Mouse (Mus musculus) forebrain, embryonic 16.5 days (tissue): ENCODE measurements around the gene Spem1. TPM values are rescaled to one million over a fixed set of nuclear protein-coding genes. Genes with fewer than 3 reads are reported as not detected.
A peak's percentile ranks its signal among the peaks of the same experiment; 100 is the strongest.
"Not testable (repeated sequence)": the region's sequence is repeated elsewhere in the genome, so short reads cannot be mapped to it uniquely, and the experiment has no call there.

Experiments
- ATAC-seq: fragments of 200-750 bp; cut with Nextera tagmentation; 2 replicates; pipeline ENCODE4 v1.8.0; 2017; ENCODE audit warnings: mild to moderate bottlenecking, moderate library complexity
- H3K27ac ChIP-seq: fragments of 300-500 bp; sonication (generic); 2 replicates; pipeline ENCODE4 v1.5.1; 2014; ENCODE audit warnings: low read length, control low read depth
- H3K27me3 ChIP-seq: fragments of 300-500 bp; sonication (generic); replicated peaks from 2 replicates; pipeline ENCODE4 v1.6.1; 2014; ENCODE audit warnings: low read length; ENCODE audit not compliant: control insufficient read depth, insufficient read depth
- H3K36me3 ChIP-seq: fragments of 300-500 bp; sonication (generic); 2 replicates; pipeline ENCODE4 v1.6.1; 2014; ENCODE audit not compliant: control insufficient read depth, insufficient read depth
- H3K4me1 ChIP-seq: fragments of 300-500 bp; sonication (generic); replicated peaks from 2 replicates; pipeline ENCODE4 v1.6.1; 2014; ENCODE audit warnings: low read length; ENCODE audit not compliant: control insufficient read depth, insufficient read depth
- H3K4me2 ChIP-seq: fragments of 300-500 bp; sonication (generic); 2 replicates; pipeline ENCODE4 v1.6.1; 2014; ENCODE audit warnings: mild to moderate bottlenecking, low read length, control low read depth
- H3K4me3 ChIP-seq: fragments of 300-500 bp; sonication (generic); replicated peaks from 2 replicates; pipeline ENCODE4 v1.5.1; 2014; ENCODE audit warnings: mild to moderate bottlenecking, low read length, control low read depth
- H3K9ac ChIP-seq: fragments of 300-500 bp; sonication (generic); replicated peaks from 2 replicates; pipeline ENCODE4 v1.6.1; 2014; ENCODE audit warnings: low read depth, low read length, control low read depth
- H3K9me3 ChIP-seq: fragments of 300-500 bp; sonication (generic); 2 replicates; pipeline ENCODE4 v1.6.1; 2016; ENCODE audit warnings: low read length; ENCODE audit not compliant: control insufficient read depth
- WGBS: fragments of 180-500 bp; shearing (Covaris S2); extraction: QIAGEN DNeasy Blood & Tissue Kit; methylation state at CpG from one replicate; pipeline ENCODE4 v1.1.7; 2014; 5-methylcytosine and 5-hydroxymethylcytosine counted together
- polyA plus RNA-seq: library from polyadenylated mRNA; unstranded; fragments of >200 nt; fragmentation: Nextera tagmentation; extraction: Ambion mirVana; gene quantifications from 2 replicates; pipeline ENCODE4 v1.2.1, GENCODE M21; 2015

Gene Spem1
- polyA plus RNA-seq = 0.72 and 0.75 TPM in 2 replicates

GRCm38 (mm10) chr11:69822080-69822479 lies at the start of gene Spem1:
Gene Spem1 (minus strand): TSS chr11:69822180.
- ATAC-seq = no peak
- Histone ChIP-seq H3K27ac (no peak within 1 kb of the TSS), H3K4me1 (no peaks in the 10 kb centered on the region), H3K9me3 (no peaks in the 10 kb centered on the region), H3K9ac (no peak within 1 kb of the TSS), H3K36me3 (peaks cover 19% of the 10 kb centered on the region), H3K4me2 (no peak within 1 kb of the TSS), H3K27me3 (no peaks in the 10 kb centered on the region), H3K4me3 (no peak within 1 kb of the TSS)
- WGBS = 86% methylated on average over 3 of the region's 3 CpGs

GRCm38 (mm10) chr11:69870289-69871069 lies 48.5 kb upstream of the Spem1 start:
- no peaks in the 10 kb centered on the region for H3K9me3 ChIP-seq
- H3K4me3 ChIP-seq = no peak overlapping the region
- ATAC-seq = no peak
- 98% methylated on average over 2 of the region's 2 CpGs for WGBS
- no peak overlapping the region for H3K4me2 ChIP-seq
- no peaks in the 10 kb centered on the region for H3K4me1 ChIP-seq
- H3K9ac ChIP-seq = no peak overlapping the region
- no peaks in the 10 kb centered on the region; the same call in 1 of the 2 replicates for H3K27me3 ChIP-seq
- H3K27ac ChIP-seq = no peak overlapping the region
- no peaks in the 10 kb centered on the region for H3K36me3 ChIP-seq

GRCm38 (mm10) chr11:69867335-69867734 lies 45.4 kb upstream of the Spem1 start:
- ATAC-seq = no peak
- 70% methylated on average over 9 of the region's 9 CpGs for WGBS
- no peak overlapping the region for H3K9ac ChIP-seq
- no peak overlapping the region for H3K4me2 ChIP-seq
- no peaks in the 10 kb centered on the region; the same call in 1 of the 2 replicates for H3K27me3 ChIP-seq
- H3K4me3 ChIP-seq = no peak overlapping the region
- H3K4me1 ChIP-seq = no peaks in the 10 kb centered on the region
- no peak overlapping the region for H3K27ac ChIP-seq
- H3K9me3 ChIP-seq = no peaks in the 10 kb centered on the region
- no peaks in the 10 kb centered on the region for H3K36me3 ChIP-seq

GRCm38 (mm10) chr11:69865561-69865960 lies 43.6 kb upstream of the Spem1 start:
- Histone ChIP-seq H3K9ac (no peak overlapping the region), H3K4me2 (no peak overlapping the region), H3K4me1 (no peaks in the 10 kb centered on the region), H3K36me3 (no peaks in the 10 kb centered on the region), H3K27me3 (no peaks in the 10 kb centered on the region; the same call in 1 of the 2 replicates), H3K27ac (no peak overlapping the region), H3K4me3 (no peak overlapping the region), H3K9me3 (no peaks in the 10 kb centered on the region)
- ATAC-seq = no peak
- 77% methylated on average over 9 of the region's 9 CpGs for WGBS

GRCm38 (mm10) chr11:69864138-69864860 lies 42.3 kb upstream of the Spem1 start:
- Histone ChIP-seq H3K27me3 (no peaks in the 10 kb centered on the region; the same call in 1 of the 2 replicates), H3K4me1 (no peaks in the 10 kb centered on the region), H3K9ac (no peak overlapping the region), H3K4me2 (no peak overlapping the region), H3K4me3 (no peak overlapping the region), H3K36me3 (no peaks in the 10 kb centered on the region), H3K27ac (no peak overlapping the region), H3K9me3 (no peaks in the 10 kb centered on the region)
- 37% methylated on average over 8 of the region's 8 CpGs for WGBS
- no peak for ATAC-seq

- not testable (repeated sequence) for H3K27me3 ChIP-seq, H3K4me2 ChIP-seq, ATAC-seq, H3K36me3 ChIP-seq, H3K27ac ChIP-seq, H3K9me3 ChIP-seq, H3K9ac ChIP-seq, H3K4me3 ChIP-seq, H3K4me1 ChIP-seq
- WGBS = 92% methylated on average over 3 of the region's 3 CpGs
Observed at GRCm38 (mm10) chr11:69863729-69864128, 41.7 kb upstream of the Spem1 start.

- Histone ChIP-seq H3K4me1 (no peaks in the 10 kb centered on the region), H3K27ac (no peak within 1 kb of the TSS), H3K4me3 (no peak within 1 kb of the TSS), H3K9ac (no peak within 1 kb of the TSS), H3K4me2 (no peak within 1 kb of the TSS), H3K9me3 (no peaks in the 10 kb centered on the region), H3K27me3 (peaks cover 17% of the 10 kb centered on the region), H3K36me3 (no peaks in the 10 kb centered on the region)
- ATAC-seq = no peak
- 21% methylated on average over 30 of the region's 30 CpGs for WGBS
Observed at GRCm38 (mm10) chr11:69858113-69858998, 36.4 kb upstream of the Spem1 start, which contains the start of gene Tnk1. Gene Tnk1 (minus strand): TSS chr11:69858730.

GRCm38 (mm10) chr11:69855347-69855746 lies 33.4 kb upstream of the Spem1 start:
- WGBS = 13% methylated on average over 16 of the region's 16 CpGs
- no peak overlapping the region for H3K27ac ChIP-seq
- H3K9me3 ChIP-seq = no peaks in the 10 kb centered on the region
- H3K4me1 ChIP-seq = no peaks in the 10 kb centered on the region
- ATAC-seq = peak; percentile 45; the same call in 1 of the 2 replicates
- H3K36me3 ChIP-seq = peaks cover 4% of the 10 kb centered on the region; the same call in 1 of the 2 replicates
- peaks cover 17% of the 10 kb centered on the region for H3K27me3 ChIP-seq
- no peak overlapping the region for H3K4me2 ChIP-seq
- no peak overlapping the region for H3K9ac ChIP-seq
- H3K4me3 ChIP-seq = no peak overlapping the region
